Mouse (Mus musculus): ENCODE data around the gene Fut7. TPM values are rescaled to one million over a fixed set of nuclear protein-coding genes. Genes with fewer than 3 reads are reported as not detected.

Fut7 gene
- total and polyA plus RNA-seq, 3 experiments: 0.08 to 0.21 TPM; not detected in 1

DNA sequence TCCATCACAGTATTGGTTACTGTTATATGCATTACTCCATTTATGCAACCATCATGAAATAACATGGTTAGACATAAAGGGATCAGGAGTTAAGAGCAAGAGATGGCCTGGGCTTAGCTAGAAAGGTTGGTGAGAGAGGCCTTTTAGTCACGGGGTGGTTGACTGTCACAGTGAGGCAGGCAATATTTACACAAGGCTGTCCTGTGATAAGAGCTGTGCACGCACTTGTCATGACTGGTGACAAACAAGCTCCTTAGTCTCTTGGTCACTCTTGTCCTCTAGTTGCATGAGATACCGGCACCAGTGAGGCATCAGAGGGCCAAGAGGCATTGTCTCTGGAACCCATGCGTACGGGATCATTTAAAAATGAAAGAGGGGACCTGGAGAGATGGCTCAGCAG, 38.6 kb upstream of the Fut7 start:
- Histone ChIP-seq H3K4me3 (ENCODE audit: control insufficient read depth in 1 of 2, insufficient read depth in 1 of 2, low read depth in 2 of 2, low read length in 2 of 2) (no peak overlapping the region), H3K79me2 (ENCODE audit: control insufficient read depth, insufficient read depth, low read length, poor library complexity) (no peaks in the 10 kb centered on the region), H3K9me3 (replicated peaks; ENCODE audit: insufficient read depth, low read length) (no peaks in the 10 kb centered on the region), H3K27me3 (ENCODE audit: control insufficient read depth in 1 of 2, insufficient read depth in 2 of 2, low read length in 2 of 2) (no peaks in the 10 kb centered on the region; a peak in 1 of 4 replicates), H3K9ac (ENCODE audit: control insufficient read depth, low read depth, low read length, poor library complexity, severe bottlenecking) (no peak overlapping the region), H3K4me1 (ENCODE audit: control insufficient read depth in 1 of 2, insufficient read depth in 2 of 2, low read length in 2 of 2) (no peaks in the 10 kb centered on the region), H3K36me3 (ENCODE audit: control insufficient read depth in 1 of 2, insufficient read depth in 2 of 2, low read length in 2 of 2) (no peaks in the 10 kb centered on the region), H3K27ac (ENCODE audit: control insufficient read depth, low read depth, low read length) (no peak overlapping the region)
- no peak for DNase-seq (ENCODE audit: low read depth, low spot score)
- no peak for TF ChIP-seq MYC (IDR thresholded peaks at IDR 0.05; ENCODE audit: low read depth, low read length)
- no peak for TF ChIP-seq TBP (IDR thresholded peaks at IDR 0.05; ENCODE audit: low read depth, low read length)
- no peak for TF ChIP-seq UBTF (IDR thresholded peaks at IDR 0.05; ENCODE audit: borderline replicate concordance, insufficient read depth, low read depth, low read length)
- no peak for TF ChIP-seq JUND (IDR thresholded peaks at IDR 0.05; ENCODE audit: low read depth, low read length)
- TF ChIP-seq TAL1 (IDR thresholded peaks at IDR 0.05; ENCODE audit: low read length): no peak
- TF ChIP-seq ELF1 (IDR thresholded peaks at IDR 0.05; ENCODE audit: low read depth, low read length): no peak
- no peak for TF ChIP-seq SMC3 (IDR thresholded peaks at IDR 0.05; ENCODE audit: low read depth, low read length)
- TF ChIP-seq ZKSCAN1 (IDR thresholded peaks at IDR 0.05; ENCODE audit: low read depth, low read length): no peak
- TF ChIP-seq POLR2AphosphoS2 (IDR thresholded peaks at IDR 0.05; ENCODE audit: low read length): no peak
- no peak for TF ChIP-seq RCOR1 (IDR thresholded peaks at IDR 0.05; ENCODE audit: low read depth, low read length)
- no peak for TF ChIP-seq USF1 (IDR thresholded peaks at IDR 0.05; ENCODE audit: low read depth, low read length)
- TF ChIP-seq ZNF384 (IDR thresholded peaks at IDR 0.05; ENCODE audit: low read depth, low read length): no peak
- TF ChIP-seq MAFK (IDR thresholded peaks at IDR 0.05; ENCODE audit: borderline replicate concordance, low read depth, low read length): no peak
- no peak for TF ChIP-seq POLR2AphosphoS5 (IDR thresholded peaks at IDR 0.05; ENCODE audit: borderline replicate concordance, low read depth, low read length)
- TF ChIP-seq USF2 (IDR thresholded peaks at IDR 0.05; ENCODE audit: borderline replicate concordance in 1 of 2, insufficient read depth in 1 of 2, low read depth in 1 of 2, low read length in 2 of 2): no peak
- TF ChIP-seq NELFE (IDR thresholded peaks at IDR 0.05; ENCODE audit: low read depth, low read length): no peak
- TF ChIP-seq CTCF (IDR thresholded peaks at IDR 0.05 in 2 of 3, conservative IDR thresholded peaks at IDR 0.05 in 1 of 3; ENCODE audit: control insufficient read depth in 1 of 3, insufficient read depth in 1 of 3, low read depth in 2 of 3, low read length in 3 of 3, poor library complexity in 1 of 3, severe bottlenecking in 1 of 3): no peak
- TF ChIP-seq MXI1 (IDR thresholded peaks at IDR 0.05; ENCODE audit: low read depth, low read length): no peak

- TF ChIP-seq RCOR1 (IDR thresholded peaks at IDR 0.05; ENCODE audit: low read depth, low read length): no peak
- TF ChIP-seq GABPA (IDR thresholded peaks at IDR 0.05; ENCODE audit: low read depth, low read length): no peak
- no peak for TF ChIP-seq CHD2 (IDR thresholded peaks at IDR 0.05; ENCODE audit: low read length)
- no peak for TF ChIP-seq E2F4 (IDR thresholded peaks at IDR 0.05; ENCODE audit: borderline replicate concordance, low read depth, low read length)
- no peak for TF ChIP-seq MAX (IDR thresholded peaks at IDR 0.05; ENCODE audit: low read length)
- TF ChIP-seq SMC3 (IDR thresholded peaks at IDR 0.05; ENCODE audit: low read depth, low read length): no peak
- TF ChIP-seq CTCF (IDR thresholded peaks at IDR 0.05 in 2 of 3, conservative IDR thresholded peaks at IDR 0.05 in 1 of 3; ENCODE audit: control insufficient read depth in 1 of 3, insufficient read depth in 1 of 3, low read depth in 2 of 3, low read length in 3 of 3, poor library complexity in 1 of 3, severe bottlenecking in 1 of 3): no peak
- TF ChIP-seq ETS1 (IDR thresholded peaks at IDR 0.05; ENCODE audit: low read depth, low read length): no peak
- no peak for TF ChIP-seq USF2 (IDR thresholded peaks at IDR 0.05; ENCODE audit: borderline replicate concordance in 1 of 2, insufficient read depth in 1 of 2, low read depth in 1 of 2, low read length in 2 of 2)
- no peak for TF ChIP-seq ZC3H11A (IDR thresholded peaks at IDR 0.05; ENCODE audit: low read depth, low read length)
- TF ChIP-seq KAT2A (conservative IDR thresholded peaks at IDR 0.05; ENCODE audit: low read depth, low read length): no peak
- TF ChIP-seq POLR2A (IDR thresholded peaks at IDR 0.05; ENCODE audit: control insufficient read depth in 1 of 2, insufficient read depth in 1 of 2, low read depth in 1 of 2, low read length in 2 of 2, poor library complexity in 1 of 2): no peak
- TF ChIP-seq ZMIZ1 (IDR thresholded peaks at IDR 0.05; ENCODE audit: low read depth, low read length): no peak
- no peak for TF ChIP-seq USF1 (IDR thresholded peaks at IDR 0.05; ENCODE audit: low read depth, low read length)
- TF ChIP-seq CHD1 (IDR thresholded peaks at IDR 0.05; ENCODE audit: low read depth, low read length): no peak
- no peak for TF ChIP-seq GATA1 (IDR thresholded peaks at IDR 0.05; ENCODE audit: low read depth, low read length)
- no peak for TF ChIP-seq UBTF (IDR thresholded peaks at IDR 0.05; ENCODE audit: borderline replicate concordance, insufficient read depth, low read depth, low read length)
- no peak for TF ChIP-seq MAZ (IDR thresholded peaks at IDR 0.05; ENCODE audit: low read depth, low read length)
- no peak for TF ChIP-seq JUND (IDR thresholded peaks at IDR 0.05; ENCODE audit: low read depth, low read length)
- TF ChIP-seq TBP (IDR thresholded peaks at IDR 0.05; ENCODE audit: low read depth, low read length): no peak
- no peaks in the 10 kb centered on the region for H3K36me3 ChIP-seq (ENCODE audit: control insufficient read depth in 1 of 2, insufficient read depth in 2 of 2, low read length in 2 of 2)
- H3K79me2 ChIP-seq (ENCODE audit: control insufficient read depth, insufficient read depth, low read length, poor library complexity): no peaks in the 10 kb centered on the region
Measured at GRCm38 (mm10) chr2:25391266-25391665, 31.8 kb upstream of the Fut7 start.

More at GRCm38 (mm10) chr2:25391266-25391665, 31.8 kb upstream of the Fut7 start:
- Histone ChIP-seq H3K9me3 (replicated peaks; ENCODE audit: insufficient read depth, low read length) (no peaks in the 10 kb centered on the region), H3K27me3 (ENCODE audit: control insufficient read depth in 1 of 2, insufficient read depth in 2 of 2, low read length in 2 of 2) (peaks cover 2 to 4% of the 10 kb centered on the region in 2 experiments), H3K4me1 (ENCODE audit: control insufficient read depth in 1 of 2, insufficient read depth in 2 of 2, low read length in 2 of 2) (no peaks in the 10 kb centered on the region), H3K27ac (ENCODE audit: control insufficient read depth, low read depth, low read length) (no peak overlapping the region), H3K9ac (ENCODE audit: control insufficient read depth, low read depth, low read length, poor library complexity, severe bottlenecking) (no peak overlapping the region), H3K4me3 (ENCODE audit: control insufficient read depth in 1 of 2, insufficient read depth in 1 of 2, low read depth in 2 of 2, low read length in 2 of 2) (no peak overlapping the region)
- DNase-seq (ENCODE audit: low read depth, low spot score): no peak
